Mouse (Mus musculus) intestine, embryonic 15.5 days (tissue): ENCODE measurements around the gene E2f1. TPM values are rescaled to one million over a fixed set of nuclear protein-coding genes. Genes with fewer than 3 reads are reported as not detected.

Source experiments
- ATAC-seq: fragments of 200-750 bp; cut with Nextera tagmentation; 2 replicates; pipeline ENCODE4 v1.8.0; 2017; ENCODE audit warnings: moderate TSS enrichment, moderate library complexity
- H3K27ac ChIP-seq: fragments of 300-500 bp; sonication (generic); 2 replicates; pipeline ENCODE4 v1.5.1; 2015; ENCODE audit warnings: mild to moderate bottlenecking, inconsistent platforms
- H3K27me3 ChIP-seq: fragments of 300-500 bp; sonication (generic); replicated peaks from 2 replicates; pipeline ENCODE4 v1.6.1; 2015; ENCODE audit warnings: inconsistent platforms
- H3K36me3 ChIP-seq: fragments of 300-500 bp; sonication (generic); 2 replicates; pipeline ENCODE4 v1.6.1; 2015; ENCODE audit warnings: inconsistent platforms
- H3K4me1 ChIP-seq: fragments of 300-500 bp; sonication (generic); replicated peaks from 2 replicates; pipeline ENCODE4 v1.6.1; 2015; ENCODE audit warnings: inconsistent platforms
- H3K4me2 ChIP-seq: fragments of 300-500 bp; sonication (generic); replicated peaks from 2 replicates; pipeline ENCODE4 v1.6.1; 2015; ENCODE audit warnings: mild to moderate bottlenecking, inconsistent platforms
- H3K4me3 ChIP-seq: fragments of 300-500 bp; sonication (generic); replicated peaks from 2 replicates; pipeline ENCODE4 v1.5.1; 2015; ENCODE audit warnings: inconsistent platforms
- H3K9ac ChIP-seq: fragments of 300-500 bp; sonication (generic); 2 replicates; pipeline ENCODE4 v1.6.1; 2015; ENCODE audit warnings: inconsistent platforms
- H3K9me3 ChIP-seq: fragments of 300-500 bp; sonication (generic); 2 replicates; pipeline ENCODE4 v1.6.1; 2016; ENCODE audit warnings: inconsistent platforms
- WGBS: fragments of 180-500 bp; shearing (Covaris S2); methylation state at CpG from one replicate; pipeline ENCODE4 v1.1.7; 2015; 5-methylcytosine and 5-hydroxymethylcytosine counted together
- polyA plus RNA-seq: library from polyadenylated mRNA; unstranded; fragments of >200 nt; fragmentation: Nextera tagmentation; extraction: Ambion mirVana; gene quantifications from 2 replicates; pipeline ENCODE4 v1.2.1, GENCODE M21; 2015

E2f1 gene
- polyA plus RNA-seq, 1 experiment from 2014 or later: 16.7 TPM

GRCm38 (mm10) chr2:154601324-154601723, 31.6 kb upstream of the E2f1 start:
- no peak overlapping the region for H3K27ac ChIP-seq
- H3K4me3 ChIP-seq: no peak overlapping the region
- 75% methylated on average over 3 of the region's 3 CpGs for WGBS
- no peak overlapping the region for H3K4me2 ChIP-seq
- H3K4me1 ChIP-seq: peaks cover 12% of the 10 kb centered on the region; the same call in 1 of the 2 replicates
- ATAC-seq: no peak
- H3K9ac ChIP-seq: no peak overlapping the region
- H3K36me3 ChIP-seq: no peaks in the 10 kb centered on the region
- no peaks in the 10 kb centered on the region for H3K27me3 ChIP-seq
- no peaks in the 10 kb centered on the region for H3K9me3 ChIP-seq

- Histone ChIP-seq H3K36me3 (no peaks in the 10 kb centered on the region), H3K9me3 (no peaks in the 10 kb centered on the region), H3K4me3 (no peak overlapping the region), H3K9ac (no peak overlapping the region), H3K4me1 (peaks cover 12% of the 10 kb centered on the region; the same call in 1 of the 2 replicates), H3K27ac (no peak overlapping the region), H3K27me3 (no peaks in the 10 kb centered on the region), H3K4me2 (no peak overlapping the region)
- 71% methylated on average over 6 of the region's 6 CpGs for WGBS
- ATAC-seq: no peak
These were observed 30.9 kb upstream of the E2f1 start for GRCm38 (mm10) chr2:154600586-154600985.

GRCm38 (mm10) chr2:154597399-154597798, 27.7 kb upstream of the E2f1 start:
- no peak for ATAC-seq
- Histone ChIP-seq H3K9ac (no peak overlapping the region), H3K36me3 (no peaks in the 10 kb centered on the region), H3K4me2 (no peak overlapping the region), H3K9me3 (no peaks in the 10 kb centered on the region), H3K4me3 (no peak overlapping the region), H3K4me1 (no peaks in the 10 kb centered on the region), H3K27me3 (no peaks in the 10 kb centered on the region), H3K27ac (no peak overlapping the region)
- WGBS: 88% methylated on average over 3 of the region's 3 CpGs

- Histone ChIP-seq H3K4me3 (no peak overlapping the region), H3K27ac (no peak overlapping the region), H3K4me2 (no peak overlapping the region), H3K9ac (no peak overlapping the region), H3K4me1 (no peaks in the 10 kb centered on the region), H3K36me3 (no peaks in the 10 kb centered on the region), H3K9me3 (no peaks in the 10 kb centered on the region), H3K27me3 (no peaks in the 10 kb centered on the region)
- ATAC-seq: no peak
- WGBS: 81% methylated on average over 5 of the region's 5 CpGs
These were observed 26.1 kb upstream of the E2f1 start for GRCm38 (mm10) chr2:154595775-154596174.

- H3K27me3 ChIP-seq: no peaks in the 10 kb centered on the region
- no peak overlapping the region for H3K4me2 ChIP-seq
- 80% methylated on average over 3 of the region's 3 CpGs for WGBS
- no peaks in the 10 kb centered on the region for H3K36me3 ChIP-seq
- no peaks in the 10 kb centered on the region for H3K9me3 ChIP-seq
- H3K4me3 ChIP-seq: no peak overlapping the region
- no peak for ATAC-seq
- no peak overlapping the region for H3K9ac ChIP-seq
- no peak overlapping the region for H3K27ac ChIP-seq
- H3K4me1 ChIP-seq: no peaks in the 10 kb centered on the region
These were observed 23.3 kb upstream of the E2f1 start for GRCm38 (mm10) chr2:154593025-154593424.

GRCm38 (mm10) chr2:154591239-154591638, 21.5 kb upstream of the E2f1 start:
- Histone ChIP-seq H3K27ac (no peak overlapping the region), H3K4me2 (no peak overlapping the region), H3K27me3 (no peaks in the 10 kb centered on the region), H3K9ac (no peak overlapping the region), H3K36me3 (peaks cover 7% of the 10 kb centered on the region), H3K4me3 (no peak overlapping the region), H3K4me1 (no peaks in the 10 kb centered on the region), H3K9me3 (no peaks in the 10 kb centered on the region)
- ATAC-seq: no peak
- WGBS: 80% methylated on average over 3 of the region's 3 CpGs

- ATAC-seq: no peak
- Histone ChIP-seq H3K9me3 (no peaks in the 10 kb centered on the region), H3K27me3 (no peaks in the 10 kb centered on the region), H3K27ac (no peak overlapping the region), H3K4me3 (no peak overlapping the region), H3K4me1 (no peaks in the 10 kb centered on the region), H3K4me2 (no peak overlapping the region), H3K9ac (no peak overlapping the region), H3K36me3 (peaks cover 7% of the 10 kb centered on the region)
- WGBS: 83% methylated on average over 4 of the region's 4 CpGs
These were observed 19.4 kb upstream of the E2f1 start for GRCm38 (mm10) chr2:154589051-154589450.

GRCm38 (mm10) chr2:154586405-154586804, 16.7 kb upstream of the E2f1 start:
- H3K27me3 ChIP-seq: no peaks in the 10 kb centered on the region
- no peak for ATAC-seq
- 76% methylated on average over 5 of the region's 5 CpGs for WGBS
- H3K36me3 ChIP-seq: peaks cover 7% of the 10 kb centered on the region
- H3K9me3 ChIP-seq: no peaks in the 10 kb centered on the region
- no peak overlapping the region for H3K27ac ChIP-seq
- no peak overlapping the region for H3K4me2 ChIP-seq
- H3K9ac ChIP-seq: no peak overlapping the region
- no peaks in the 10 kb centered on the region for H3K4me1 ChIP-seq
- no peak overlapping the region for H3K4me3 ChIP-seq

GRCm38 (mm10) chr2:154584931-154585601, 15.4 kb upstream of the E2f1 start:
- Histone ChIP-seq H3K27ac (no peak overlapping the region), H3K27me3 (no peaks in the 10 kb centered on the region), H3K36me3 (peaks cover 7% of the 10 kb centered on the region), H3K4me1 (no peaks in the 10 kb centered on the region), H3K4me3 (no peak overlapping the region), H3K9ac (no peak overlapping the region), H3K9me3 (no peaks in the 10 kb centered on the region), H3K4me2 (no peak overlapping the region)
- 71% methylated on average over 17 of the region's 17 CpGs for WGBS
- ATAC-seq: no peak

GRCm38 (mm10) chr2:154583906-154584872, 14.5 kb upstream of the E2f1 start:
- ATAC-seq: peak; percentile 59
- H3K9ac ChIP-seq: no peak overlapping the region
- 58% methylated on average over 15 of the region's 15 CpGs for WGBS
- H3K4me3 ChIP-seq: no peak overlapping the region
- H3K9me3 ChIP-seq: no peaks in the 10 kb centered on the region
- peaks cover 7% of the 10 kb centered on the region for H3K36me3 ChIP-seq
- no peak overlapping the region for H3K4me2 ChIP-seq
- no peaks in the 10 kb centered on the region for H3K4me1 ChIP-seq
- H3K27ac ChIP-seq: no peak overlapping the region
- no peaks in the 10 kb centered on the region for H3K27me3 ChIP-seq

GRCm38 (mm10) chr2:154581421-154581820, 11.7 kb upstream of the E2f1 start:
- Histone ChIP-seq H3K4me2 (no peak overlapping the region), H3K27ac (no peak overlapping the region), H3K27me3 (no peaks in the 10 kb centered on the region), H3K4me1 (no peaks in the 10 kb centered on the region), H3K36me3 (no peaks in the 10 kb centered on the region), H3K4me3 (no peak overlapping the region), H3K9ac (no peak overlapping the region), H3K9me3 (no peaks in the 10 kb centered on the region)
- no peak for ATAC-seq
- WGBS: 92% methylated on average over 1 of the region's 1 CpGs

- Histone ChIP-seq H3K4me2 (no peak overlapping the region), H3K36me3 (no peaks in the 10 kb centered on the region), H3K9ac (no peak overlapping the region), H3K27ac (no peak overlapping the region), H3K4me3 (no peak overlapping the region), H3K4me1 (no peaks in the 10 kb centered on the region), H3K9me3 (no peaks in the 10 kb centered on the region), H3K27me3 (no peaks in the 10 kb centered on the region)
- WGBS: 66% methylated on average over 8 of the region's 8 CpGs
- ATAC-seq: no peak
These were observed 10.9 kb upstream of the E2f1 start for GRCm38 (mm10) chr2:154580586-154580985.
